Mouse (Mus musculus) heart, adult 10 weeks (tissue): ENCODE data around the gene Klhl3. TPM values are rescaled to one million over a fixed set of nuclear protein-coding genes. Genes with fewer than 3 reads are reported as not detected.

Source experiments
- polyA plus RNA-seq: library from polyadenylated mRNA; stranded (reverse); fragments of 350-450 nt; fragmentation: Illumina TruSeq; extraction: RNeasy Lipid Tissue Mini Kit (QIAGEN cat#74804); gene quantifications from one replicate; pipeline ENCODE4 v1.2.3, GENCODE M21; 2014; ENCODE audit warnings: low read depth, low replicate concordance

Gene Klhl3
- 3.8 TPM for polyA plus RNA-seq

GRCm38 (mm10) chr13:58113061-58113900 is at the start of gene Klhl3:
Gene Klhl3, minus strand, starts transcription at chr13:58113592.

GRCm38 (mm10) chr13:58157447-58158098 is 44.2 kb upstream of the Klhl3 start, which contains the start of gene Idnk:
Gene Idnk, plus strand, starts transcription at chr13:58157649.

GRCm38 (mm10) chr13:58128396-58128767 is 15.0 kb upstream of the Klhl3 start, which contains the start of gene Hnrnpa0:
Gene Hnrnpa0, minus strand, starts transcription at chr13:58128556.

Other genes starting within 250 kb of the Klhl3 start
- gene Spock1, start 205.3 kb downstream of the Klhl3 start, polyA plus RNA-seq, result not detected
- 34.5 TPM for gene Hnrnpa0, start 15.0 kb upstream of the Klhl3 start, polyA plus RNA-seq
- gene Idnk, start 44.1 kb upstream of the Klhl3 start, polyA plus RNA-seq, result 25.6 TPM
- gene Ubqln1, start 102.1 kb upstream of the Klhl3 start, polyA plus RNA-seq, result 45.7 TPM
- gene Gkap1, start 162.1 kb upstream of the Klhl3 start, polyA plus RNA-seq, result 38.2 TPM
- not detected for gene Kif27, start 245.5 kb upstream of the Klhl3 start, polyA plus RNA-seq